Mouse (Mus musculus) hindbrain, embryonic 13.5 days (tissue): Measurements from ENCODE around the gene Appbp2. TPM values are rescaled to one million over a fixed set of nuclear protein-coding genes. Genes with fewer than 3 reads are reported as not detected.

Source experiments
- ATAC-seq: fragments of 200-750 bp; cut with Nextera tagmentation; 2 replicates; pipeline ENCODE4 v1.8.0; 2017; ENCODE audit warnings: moderate TSS enrichment; ENCODE audit not compliant: low FRiP score
- H3K27ac ChIP-seq: fragments of 300-500 bp; sonication (generic); 2 replicates; pipeline ENCODE4 v1.5.1; 2015; ENCODE audit warnings: inconsistent platforms, mild to moderate bottlenecking, moderate library complexity
- H3K27me3 ChIP-seq: fragments of 300-500 bp; sonication (generic); 2 replicates; pipeline ENCODE4 v1.6.1; 2015; ENCODE audit warnings: mild to moderate bottlenecking, inconsistent platforms
- H3K36me3 ChIP-seq: fragments of 300-500 bp; sonication (generic); 2 replicates; pipeline ENCODE4 v1.6.1; 2015; ENCODE audit warnings: mild to moderate bottlenecking, inconsistent platforms
- H3K4me1 ChIP-seq: fragments of 300-500 bp; sonication (generic); replicated peaks from 2 replicates; pipeline ENCODE4 v1.6.1; 2015; ENCODE audit warnings: inconsistent platforms
- H3K4me2 ChIP-seq: fragments of 300-500 bp; sonication (generic); 2 replicates; pipeline ENCODE4 v1.6.1; 2015; ENCODE audit warnings: inconsistent platforms, mild to moderate bottlenecking, moderate library complexity
- H3K4me3 ChIP-seq: fragments of 300-500 bp; sonication (generic); 2 replicates; pipeline ENCODE4 v1.5.1; 2015; ENCODE audit warnings: mild to moderate bottlenecking, inconsistent platforms
- H3K9ac ChIP-seq: fragments of 300-500 bp; sonication (generic); 2 replicates; pipeline ENCODE4 v1.6.1; 2015; ENCODE audit warnings: mild to moderate bottlenecking, inconsistent platforms
- H3K9me3 ChIP-seq: fragments of 300-500 bp; sonication (generic); 2 replicates; pipeline ENCODE4 v1.6.1; 2016; ENCODE audit warnings: inconsistent platforms
- WGBS: fragments of 180-500 bp; shearing (Covaris S2); methylation state at CpG from one replicate; pipeline ENCODE4 v1.1.7; 2015; 5-methylcytosine and 5-hydroxymethylcytosine counted together
- polyA plus RNA-seq: library from polyadenylated mRNA; unstranded; fragments of >200 nt; fragmentation: Nextera tagmentation; extraction: Ambion mirVana; gene quantifications from 2 replicates; pipeline ENCODE4 v1.2.1, GENCODE M21; 2015

Appbp2 gene
- polyA plus RNA-seq, 1 experiment from 2014 or later: 46.3 TPM

DNA sequence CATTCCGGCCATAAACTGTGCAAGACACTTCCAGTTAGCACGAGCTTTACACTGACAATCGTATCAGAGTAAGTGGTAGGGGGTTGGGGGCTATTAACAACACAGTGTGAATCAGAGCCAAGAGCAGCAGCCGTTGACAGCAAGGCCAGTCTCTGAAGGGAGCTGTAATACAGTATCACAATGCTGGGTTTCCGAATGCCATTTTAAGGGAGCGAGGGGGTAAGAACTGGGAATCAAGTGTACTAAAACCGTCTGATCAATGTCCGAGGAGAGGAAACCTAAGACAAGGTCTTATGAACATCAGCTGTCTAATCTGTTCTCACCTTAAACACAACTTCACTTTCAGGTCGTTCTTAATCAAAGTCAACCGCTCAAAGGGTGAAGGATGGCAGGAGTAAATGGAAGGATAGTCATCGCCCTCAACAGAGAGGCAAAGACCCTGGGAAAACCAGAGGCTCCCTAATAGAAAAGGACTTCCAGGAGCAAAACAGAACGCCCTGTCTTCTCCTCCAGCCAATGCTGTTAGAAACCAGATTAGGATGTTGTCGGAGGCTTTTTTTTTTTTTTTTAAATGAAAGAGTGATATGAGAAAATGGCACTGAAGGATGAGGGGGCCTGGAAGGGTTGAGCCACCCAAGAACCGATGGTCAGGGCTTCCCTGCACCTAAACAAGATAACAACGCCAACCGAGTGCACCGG, 96.0 kb downstream of the Appbp2 start:
- H3K9ac ChIP-seq: peak overlapping the region; percentile 91
- H3K27ac ChIP-seq: peak overlapping the region; percentile 93
- H3K4me1 ChIP-seq: peaks cover 20% of the 10 kb centered on the region
- H3K4me3 ChIP-seq: peak overlapping the region; percentile 81
- WGBS: 2% methylated on average over 17 of the region's 17 CpGs
- peak overlapping the region; percentile 69 for H3K4me2 ChIP-seq
- no peaks in the 10 kb centered on the region for H3K27me3 ChIP-seq
- no peaks in the 10 kb centered on the region for H3K36me3 ChIP-seq
- no peak for ATAC-seq
- no peaks in the 10 kb centered on the region for H3K9me3 ChIP-seq

Other genes with a start within 250 kb of the Appbp2 start
- 10.5 and 13.0 TPM in 2 replicates for gene Usp32, start 95.0 kb downstream of the Appbp2 start, polyA plus RNA-seq
- gene 1700125H20Rik, start 64.7 kb downstream of the Appbp2 start, polyA plus RNA-seq: 1.4 and 1.6 TPM in 2 replicates
- 18.3 and 19.5 TPM in 2 replicates for gene Ppm1d, start 76.1 kb upstream of the Appbp2 start, polyA plus RNA-seq
- gene Bcas3, start 118.0 kb upstream of the Appbp2 start, polyA plus RNA-seq: 33.0 and 34.0 TPM in 2 replicates